Mouse (Mus musculus): ENCODE data around the gene Stk32c. TPM values are rescaled to one million over a fixed set of nuclear protein-coding genes. Genes with fewer than 3 reads are reported as not detected.

Gene Stk32c
- total RNA-seq, 4 experiments from 2014 or later, result 175 to 186 (median 183) TPM

GRCm38 (mm10) chr7:139200108-139200507 is 13.0 kb downstream of the Stk32c start:
- peak in 1 of 2 experiments; percentile 49 for DNase-seq (ENCODE audit: low spot score in 2 of 2)

- no peak for DNase-seq (ENCODE audit: low spot score in 2 of 2)
Observed at GRCm38 (mm10) chr7:139197022-139197421, 16.1 kb downstream of the Stk32c start.

DNA sequence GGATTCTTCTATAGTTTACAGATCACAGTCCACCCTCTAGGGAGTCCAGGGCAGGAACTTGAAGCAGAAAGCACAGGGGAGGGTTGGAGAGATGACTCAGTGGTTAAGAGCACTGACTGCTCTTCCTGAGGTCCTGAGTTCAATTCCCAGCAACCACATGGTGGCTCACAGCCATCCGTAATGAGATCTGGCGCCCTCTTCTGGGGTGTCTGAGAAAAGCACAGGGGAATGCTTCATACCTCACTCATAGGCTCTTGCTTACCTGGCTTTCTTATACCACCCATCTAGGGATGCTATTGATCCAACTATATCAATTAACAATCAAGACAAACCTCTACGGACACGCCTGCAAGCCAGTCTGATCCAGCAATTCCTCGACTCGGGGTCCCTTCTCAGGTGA is 21.5 kb downstream of the Stk32c start:
- DNase-seq (ENCODE audit: low spot score in 2 of 2), result no peak

GRCm38 (mm10) chr7:139190616-139191015 is 22.5 kb downstream of the Stk32c start:
- peak in 1 of 2 experiments; percentile 3 for DNase-seq (ENCODE audit: low spot score in 2 of 2)

DNA sequence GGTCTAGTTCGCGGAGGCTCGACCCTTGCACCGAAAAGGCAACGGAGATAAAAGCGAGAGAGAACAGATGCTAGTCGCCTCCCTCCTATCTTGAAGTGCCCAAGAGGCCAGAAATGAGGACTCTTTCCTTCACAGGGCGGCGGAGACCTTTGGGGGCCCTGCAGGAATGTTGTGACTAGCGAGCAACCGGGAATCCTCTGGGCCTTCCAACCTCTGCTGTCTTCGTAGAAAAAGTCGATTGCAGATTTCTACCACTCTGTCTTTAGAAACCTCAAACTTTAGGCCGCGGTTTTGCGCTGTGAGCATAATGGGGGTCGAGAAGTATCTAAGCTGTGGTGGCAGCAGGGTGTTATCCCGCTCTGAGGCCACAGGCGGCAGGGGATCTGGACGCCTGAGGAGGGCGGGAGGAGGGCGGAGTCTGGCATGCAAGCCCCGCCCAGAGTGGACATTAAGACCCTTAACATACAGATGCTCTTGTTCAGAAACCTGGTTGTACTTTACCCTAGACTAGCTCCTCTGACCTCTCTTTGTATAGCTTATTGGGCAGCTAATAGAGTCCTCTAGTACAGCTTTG is 24.4 kb downstream of the Stk32c start:
- peak in 1 of 2 experiments; percentile 13 for DNase-seq (ENCODE audit: low spot score in 2 of 2)

DNA sequence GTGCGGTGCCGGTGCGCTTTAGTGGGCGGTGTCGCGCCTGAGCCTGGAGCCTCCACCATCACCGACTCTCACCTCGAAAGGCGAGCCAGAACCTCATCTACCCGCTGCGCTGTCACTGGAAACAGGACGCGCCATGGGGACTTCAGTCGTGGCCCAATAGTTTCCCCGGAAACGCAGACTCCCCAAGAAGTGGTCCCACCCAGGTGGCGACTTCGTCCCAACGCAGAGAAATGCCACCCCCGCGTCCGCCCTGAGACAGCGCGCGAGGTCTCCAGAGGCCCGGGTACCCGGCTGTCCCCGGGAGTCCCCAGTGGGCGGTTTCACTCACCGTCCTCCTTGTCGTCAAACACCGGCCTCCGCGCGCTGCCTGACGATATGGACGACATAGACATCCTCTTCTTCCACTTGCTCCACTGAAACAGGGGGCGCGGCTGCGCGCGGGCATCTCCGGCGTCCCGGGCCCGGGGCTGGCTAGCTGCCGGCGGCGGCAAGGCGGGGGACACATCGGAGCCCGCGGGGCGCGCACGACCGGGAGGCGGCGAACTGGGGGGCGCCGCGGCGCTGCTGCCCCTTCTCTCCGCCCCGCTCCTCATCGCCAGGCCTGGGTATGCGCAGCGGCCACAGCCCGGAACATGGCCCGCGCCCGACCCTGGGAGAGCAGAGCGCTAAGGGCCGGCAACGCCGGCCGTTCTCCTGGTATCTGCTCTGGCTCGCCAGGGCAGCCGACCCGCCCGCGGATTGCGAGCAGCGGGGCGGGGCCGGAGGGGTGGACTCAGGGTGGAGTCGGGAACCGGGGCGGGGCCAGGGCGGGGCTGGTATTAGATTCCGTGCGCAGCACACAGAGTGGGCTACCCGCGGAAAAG is 25.1 kb downstream of the Stk32c start:
- DNase-seq (ENCODE audit: low spot score in 2 of 2), result peak; percentile 56 to 60

GRCm38 (mm10) chr7:139187277-139187676 is 25.8 kb downstream of the Stk32c start:
- DNase-seq (ENCODE audit: low spot score in 2 of 2), result no peak

GRCm38 (mm10) chr7:139186436-139186835 is 26.7 kb downstream of the Stk32c start:
- no peak for DNase-seq (ENCODE audit: low spot score in 2 of 2)

- peak in 1 of 2 experiments; percentile 10 for DNase-seq (ENCODE audit: low spot score in 2 of 2)
Observed at GRCm38 (mm10) chr7:139185971-139186370, 27.1 kb downstream of the Stk32c start.

DNA sequence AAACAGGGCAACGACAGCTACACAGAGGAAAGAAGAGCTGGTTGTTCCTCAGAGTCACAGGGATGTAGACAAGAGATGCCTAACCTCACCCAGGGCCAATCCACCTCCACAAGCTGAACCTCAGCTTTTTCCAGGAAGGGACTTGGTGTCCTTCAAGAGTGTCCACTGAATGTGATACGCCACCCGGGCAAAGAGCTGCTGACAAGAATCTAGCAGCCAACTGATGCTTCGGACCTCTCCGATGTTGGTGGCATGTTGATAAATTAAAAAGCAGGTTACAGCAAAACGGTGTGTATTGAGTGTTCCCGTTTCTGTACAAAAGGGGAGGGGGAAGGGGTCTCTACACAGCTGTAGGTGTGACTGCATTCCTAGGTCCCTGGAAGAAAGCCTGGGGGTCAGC is 28.3 kb downstream of the Stk32c start:
- no peak for DNase-seq (ENCODE audit: low spot score in 2 of 2)

DNA sequence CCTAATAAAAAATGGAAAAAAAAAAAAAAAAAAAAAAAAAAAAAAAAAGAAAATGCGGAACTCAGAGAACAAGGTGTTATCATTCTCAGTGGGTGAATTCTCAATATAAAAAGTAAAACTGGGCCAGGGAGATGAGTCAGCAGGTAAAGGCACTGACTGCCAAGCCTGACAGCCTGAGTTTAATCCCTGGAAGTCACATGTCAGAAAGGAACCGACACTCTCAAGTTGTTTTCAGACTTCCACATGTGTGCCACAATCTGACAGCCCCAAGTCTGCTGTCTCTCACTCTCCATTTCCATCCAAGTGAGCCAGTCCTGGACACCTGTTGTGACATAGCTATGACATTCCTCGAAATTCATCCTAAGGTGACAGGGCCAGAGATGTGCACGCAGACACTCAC is 28.7 kb downstream of the Stk32c start:
- no peak for DNase-seq (ENCODE audit: low spot score in 2 of 2)

GRCm38 (mm10) chr7:139180058-139180457 is 33.0 kb downstream of the Stk32c start:
- DNase-seq (ENCODE audit: low spot score in 2 of 2), result peak in 1 of 2 experiments; percentile 1

- DNase-seq (ENCODE audit: low spot score in 2 of 2), result peak in 1 of 2 experiments; percentile 56
Observed at GRCm38 (mm10) chr7:139179299-139179698, 33.8 kb downstream of the Stk32c start.

DNA sequence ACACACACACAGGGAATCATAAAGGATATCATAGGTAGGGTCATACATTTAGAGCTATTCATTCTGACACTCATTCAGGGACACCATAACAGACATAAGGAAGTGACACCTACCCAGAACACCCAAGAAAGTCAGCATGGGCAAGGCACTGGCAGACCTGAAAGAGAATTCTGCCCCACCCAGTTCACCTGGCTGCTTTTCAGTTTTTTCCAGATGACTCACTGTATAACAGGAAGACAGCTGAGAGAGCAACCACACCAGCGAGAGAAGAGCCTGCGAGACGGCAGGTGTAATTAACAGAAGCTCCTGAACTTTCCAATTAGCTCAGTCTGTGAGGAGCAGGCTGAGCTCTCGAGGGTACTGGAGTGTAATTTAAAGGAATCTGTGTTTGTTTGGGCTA is 44.0 kb downstream of the Stk32c start:
- DNase-seq (ENCODE audit: low spot score in 2 of 2), result no peak

- peak in 1 of 2 experiments; percentile 93 for DNase-seq (ENCODE audit: low spot score in 2 of 2)
Observed at GRCm38 (mm10) chr7:139164410-139164809, 48.7 kb downstream of the Stk32c start.

DNA sequence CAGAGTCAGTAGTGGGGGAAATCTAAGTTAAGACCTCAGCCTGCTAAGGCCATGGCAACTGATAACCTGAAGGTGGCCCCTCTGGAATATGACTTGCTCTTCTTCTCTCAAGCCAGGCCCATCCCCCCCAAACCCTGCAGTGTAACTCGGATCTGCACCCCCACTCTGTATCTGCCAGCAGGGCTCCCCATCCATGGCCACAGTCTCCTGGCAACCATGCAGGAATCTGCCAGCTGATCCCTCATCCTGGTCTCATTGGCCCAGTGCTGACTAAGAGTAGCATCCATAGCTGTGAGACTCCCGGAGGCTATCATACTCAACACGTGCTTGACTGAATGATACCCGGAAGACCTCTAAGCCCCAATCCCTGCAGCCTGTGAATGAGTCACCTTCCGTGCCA is 54.2 kb downstream of the Stk32c start:
- peak in 1 of 2 experiments; percentile 47 for DNase-seq (ENCODE audit: low spot score in 2 of 2)

- peak in 1 of 2 experiments; percentile 74 for DNase-seq (ENCODE audit: low spot score in 2 of 2)
Observed at GRCm38 (mm10) chr7:139158549-139158948, 54.6 kb downstream of the Stk32c start.

GRCm38 (mm10) chr7:139157541-139157940 is 55.6 kb downstream of the Stk32c start:
- no peak for DNase-seq (ENCODE audit: low spot score in 2 of 2)

- DNase-seq (ENCODE audit: low spot score in 2 of 2), result no peak
Observed at GRCm38 (mm10) chr7:139156341-139157058, 56.6 kb downstream of the Stk32c start.

DNA sequence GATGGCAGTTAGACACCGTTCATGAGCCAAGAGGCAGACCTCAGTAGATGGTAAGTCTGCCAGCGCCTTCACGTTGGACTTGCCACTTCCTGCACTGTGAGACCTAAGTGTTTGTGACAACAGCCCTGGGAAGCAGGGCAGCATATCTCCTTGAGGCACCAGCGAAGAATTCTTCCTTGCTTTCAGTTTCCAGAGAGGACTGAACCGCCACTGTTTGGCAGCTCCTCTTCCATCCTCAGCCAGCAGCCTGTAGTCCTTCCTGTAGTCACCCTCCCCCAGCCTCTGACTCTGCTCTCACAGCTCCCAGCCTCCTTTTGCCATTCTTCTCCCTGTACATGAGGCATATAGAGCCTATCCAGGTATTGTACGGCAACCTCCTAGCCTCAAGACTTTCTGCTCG is 60.2 kb downstream of the Stk32c start:
- DNase-seq (ENCODE audit: low spot score in 2 of 2), result no peak

- DNase-seq (ENCODE audit: low spot score in 2 of 2), result peak in 1 of 2 experiments; percentile 76
Observed at GRCm38 (mm10) chr7:139151116-139151515, 62.0 kb downstream of the Stk32c start.

DNA sequence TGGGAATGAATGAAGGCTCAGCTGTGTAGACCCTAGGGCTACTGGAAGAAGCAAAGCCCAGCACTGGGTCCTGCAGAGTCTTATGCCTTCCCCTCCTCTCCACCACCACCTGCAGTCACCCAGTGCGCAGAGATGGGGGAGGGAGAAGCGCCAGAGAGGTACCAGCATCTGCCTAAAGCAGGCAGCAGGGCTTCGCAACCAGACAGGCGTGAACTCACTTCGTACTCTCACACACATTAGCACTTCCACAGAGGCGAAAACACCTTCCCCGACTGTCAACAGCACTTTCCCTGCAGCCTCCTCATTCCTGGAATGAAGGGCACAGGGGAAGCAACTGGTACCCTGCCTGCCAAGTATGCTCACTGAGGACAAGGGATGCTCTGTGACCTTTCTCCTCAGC is 63.7 kb downstream of the Stk32c start:
- DNase-seq (ENCODE audit: low spot score in 2 of 2), result peak in 1 of 2 experiments; percentile 72

All from left cerebral cortex, adult 8-10 months (tissue).